Mouse (Mus musculus) forebrain, embryonic 14.5 days (tissue): Measurements from ENCODE around the gene Nr2c1. TPM values are rescaled to one million over a fixed set of nuclear protein-coding genes. Genes with fewer than 3 reads are reported as not detected.

ENCODE experiments used
- ATAC-seq: fragments of 200-750 bp; cut with Nextera tagmentation; 2 replicates; pipeline ENCODE4 v1.8.0; 2017; ENCODE audit warnings: mild to moderate bottlenecking, moderate library complexity
- DNase-seq: peaks from one replicate; pipeline ENCODE4 v3.0.0-alpha.2; 2015; ENCODE audit warnings: low spot score
- H3K27ac ChIP-seq: fragments of 300-500 bp; sonication (generic); 2 replicates; pipeline ENCODE4 v1.5.1; 2014; ENCODE audit warnings: low read depth, mild to moderate bottlenecking, control low read depth, low read length, moderate library complexity
- H3K27me3 ChIP-seq: fragments of 300-500 bp; sonication (generic); replicated peaks from 2 replicates; pipeline ENCODE4 v1.6.1; 2014; ENCODE audit warnings: low read length, control low read depth, mixed read lengths; ENCODE audit not compliant: control insufficient read depth, insufficient read depth
- H3K36me3 ChIP-seq: fragments of 300-500 bp; sonication (generic); 2 replicates; pipeline ENCODE4 v1.6.1; 2014; ENCODE audit warnings: low read length, control low read depth; ENCODE audit not compliant: control insufficient read depth, insufficient read depth
- H3K4me1 ChIP-seq: fragments of 300-500 bp; sonication (generic); 2 replicates; pipeline ENCODE4 v1.6.1; 2014; ENCODE audit warnings: antibody characterized with exemption, low read length, control low read depth; ENCODE audit not compliant: control insufficient read depth, insufficient read depth
- H3K4me2 ChIP-seq: fragments of 300-500 bp; sonication (generic); 2 replicates; pipeline ENCODE4 v1.6.1; 2014; ENCODE audit warnings: mild to moderate bottlenecking, control low read depth, low read length
- H3K4me3 ChIP-seq: fragments of 300-500 bp; sonication (generic); 2 replicates; pipeline ENCODE4 v1.5.1; 2014; ENCODE audit warnings: low read depth, low read length, control low read depth
- H3K9ac ChIP-seq: fragments of 300-500 bp; sonication (generic); 2 replicates; pipeline ENCODE4 v1.6.1; 2014; ENCODE audit warnings: mild to moderate bottlenecking, low read length, control low read depth, moderate library complexity
- H3K9me3 ChIP-seq: fragments of 300-500 bp; sonication (generic); replicated peaks from 2 replicates; pipeline ENCODE4 v1.6.1; 2016; ENCODE audit warnings: low read length, control low read depth, mixed read lengths; ENCODE audit not compliant: control insufficient read depth
- WGBS: fragments of 180-500 bp; shearing (Covaris S2); extraction: QIAGEN DNeasy Blood & Tissue Kit; methylation state at CpG from one replicate; pipeline ENCODE4 v1.1.7; 2014; 5-methylcytosine and 5-hydroxymethylcytosine counted together
- polyA plus RNA-seq: library from polyadenylated mRNA; unstranded; fragments of >200 nt; fragmentation: Nextera tagmentation; extraction: Ambion mirVana; gene quantifications from 2 replicates; pipeline ENCODE4 v1.2.1, GENCODE M21; 2014

Nr2c1 gene
- polyA plus RNA-seq, 1 experiment from 2014 or later = 7.6 TPM

DNA sequence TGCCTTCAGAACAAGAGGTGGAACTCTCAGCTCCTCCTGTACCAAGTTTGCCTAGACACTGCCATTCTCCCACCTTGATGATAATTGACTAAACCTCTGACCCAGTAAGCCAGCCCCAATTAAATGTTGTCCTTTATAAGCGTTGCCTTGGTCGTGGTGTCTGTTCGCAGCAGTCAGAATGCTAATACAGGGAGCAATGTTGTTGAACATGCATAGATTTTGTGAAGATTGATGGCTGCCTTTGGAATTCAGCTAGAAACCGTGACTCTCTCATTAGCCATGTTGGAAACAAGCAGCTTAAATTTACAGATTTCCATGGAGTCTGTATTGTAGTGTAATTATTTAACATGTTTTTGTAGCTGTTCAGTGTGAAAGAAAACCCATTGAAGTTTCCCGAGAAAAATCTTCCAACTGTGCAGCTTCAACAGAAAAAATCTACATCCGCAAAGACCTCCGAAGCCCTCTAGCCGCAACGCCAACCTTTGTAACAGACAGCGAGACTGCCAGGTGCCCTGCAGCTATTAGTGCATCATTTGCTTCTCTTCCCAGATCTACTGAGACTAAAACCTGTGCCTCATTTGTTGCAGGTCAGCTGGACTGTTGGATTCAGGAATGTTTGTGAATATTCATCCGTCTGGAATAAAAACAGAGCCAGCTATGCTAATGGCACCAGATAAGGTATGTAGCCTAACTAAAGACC is 19.4 kb downstream of the Nr2c1 start:
- no peak overlapping the region for H3K9ac ChIP-seq
- no peak overlapping the region for H3K27ac ChIP-seq
- H3K27me3 ChIP-seq = no peaks in the 10 kb centered on the region
- no peaks in the 10 kb centered on the region for H3K9me3 ChIP-seq
- DNase-seq = no peak
- no peak for ATAC-seq
- no peak overlapping the region for H3K4me2 ChIP-seq
- WGBS = 51% methylated on average over 11 of the region's 11 CpGs
- H3K36me3 ChIP-seq = peaks cover 64% of the 10 kb centered on the region
- H3K4me1 ChIP-seq = 0 out of 2 replicates have a peak, but pooled peaks cover under 1% of the 10 kb centered on the region
- no peak overlapping the region for H3K4me3 ChIP-seq

DNA sequence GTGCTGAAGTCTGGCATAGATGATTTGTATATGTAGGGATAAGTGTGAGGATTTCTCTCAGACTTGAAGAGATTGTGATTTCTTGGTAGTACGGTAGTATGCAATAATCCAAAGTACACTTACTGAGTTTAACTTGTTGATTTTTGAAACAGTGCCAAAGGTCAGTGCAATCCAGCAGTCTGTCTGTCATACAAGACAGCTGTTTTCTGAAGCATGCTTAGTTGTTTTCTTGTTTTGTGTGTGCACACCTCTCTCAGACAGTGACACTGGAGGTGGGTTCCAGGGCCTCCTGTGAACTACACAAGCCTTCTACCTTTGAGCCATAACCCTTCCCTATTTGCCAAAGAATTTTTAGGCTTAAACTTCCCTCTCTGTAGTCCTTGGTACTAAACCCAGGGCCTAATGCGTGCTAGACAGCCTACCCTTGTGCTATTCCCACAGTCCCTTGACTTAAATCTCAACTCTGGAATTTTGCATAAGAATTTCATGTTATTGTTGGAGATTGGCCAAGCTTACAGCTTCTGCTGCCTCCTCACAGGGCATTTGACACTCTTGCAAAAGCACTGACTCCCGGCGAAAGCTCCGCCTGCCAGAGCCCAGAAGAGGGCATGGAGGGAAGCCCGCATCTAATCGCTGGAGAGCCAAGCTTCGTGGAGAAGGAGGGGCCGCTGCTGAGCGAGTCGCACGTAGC is 23.8 kb downstream of the Nr2c1 start:
- H3K9me3 ChIP-seq = no peaks in the 10 kb centered on the region
- WGBS = 44% methylated on average over 12 of the region's 12 CpGs
- H3K4me2 ChIP-seq = peak overlapping the region; percentile 12; the same call in 1 of the 2 replicates
- H3K36me3 ChIP-seq = peaks cover 69% of the 10 kb centered on the region
- peaks cover 9% of the 10 kb centered on the region; the same call in 1 of the 2 replicates for H3K4me1 ChIP-seq
- H3K9ac ChIP-seq = no peak overlapping the region
- H3K27ac ChIP-seq = no peak overlapping the region
- H3K4me3 ChIP-seq = no peak overlapping the region
- peak; percentile 31 for DNase-seq
- no peaks in the 10 kb centered on the region for H3K27me3 ChIP-seq
- no peak for ATAC-seq

DNA sequence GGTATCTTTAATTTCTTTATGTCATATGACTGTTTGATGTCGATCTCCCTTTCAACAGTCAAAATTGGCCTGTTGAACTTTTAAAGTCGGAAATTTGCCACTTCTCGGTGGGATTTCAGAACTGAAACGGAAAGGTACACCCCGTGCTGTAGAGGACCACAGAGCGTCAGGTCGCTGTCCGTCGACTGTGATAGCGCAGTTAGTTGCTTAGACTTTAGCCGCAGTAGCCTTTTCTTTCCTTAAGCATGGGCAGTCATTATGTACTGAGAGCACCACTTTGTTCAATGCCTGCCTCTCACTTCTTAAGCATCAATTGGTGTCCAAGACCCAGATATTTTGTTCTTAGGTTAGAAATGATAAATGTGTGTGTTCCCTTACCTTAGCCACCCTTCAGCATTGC is 24.3 kb downstream of the Nr2c1 start:
- peaks cover 9% of the 10 kb centered on the region; the same call in 1 of the 2 replicates for H3K4me1 ChIP-seq
- no peak overlapping the region for H3K9ac ChIP-seq
- WGBS = 39% methylated on average over 11 of the region's 11 CpGs
- H3K36me3 ChIP-seq = peaks cover 65% of the 10 kb centered on the region
- ATAC-seq (no peak), DNase-seq (no peak)
- no peaks in the 10 kb centered on the region for H3K9me3 ChIP-seq
- H3K4me3 ChIP-seq = no peak overlapping the region
- H3K27ac ChIP-seq = no peak overlapping the region
- peak overlapping the region; percentile 12; the same call in 1 of the 2 replicates for H3K4me2 ChIP-seq
- no peaks in the 10 kb centered on the region for H3K27me3 ChIP-seq

DNA sequence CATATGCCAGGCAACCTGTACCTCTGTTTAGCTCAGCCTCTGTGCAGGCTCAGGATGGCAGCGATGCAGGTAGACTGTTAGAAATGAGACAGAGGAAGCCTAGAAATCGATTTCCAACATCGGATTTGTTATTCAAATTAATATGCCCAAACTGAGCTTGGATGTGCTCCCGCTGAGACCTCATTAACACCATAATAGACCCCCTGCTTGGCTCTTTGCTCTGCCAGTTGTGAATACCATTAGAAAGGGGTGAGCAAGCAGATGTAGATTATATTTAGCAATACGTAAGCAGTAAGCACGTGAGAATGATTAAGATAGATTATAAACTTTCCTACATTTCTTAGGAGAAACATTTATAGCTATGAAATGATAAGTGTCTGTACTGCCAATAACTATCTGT is 24.9 kb downstream of the Nr2c1 start:
- Histone ChIP-seq H3K4me3 (no peak overlapping the region), H3K27me3 (no peaks in the 10 kb centered on the region), H3K27ac (no peak overlapping the region), H3K4me2 (0 out of 2 replicates have a peak overlapping the region, but pooled peaks have one; percentile 16), H3K9ac (no peak overlapping the region), H3K9me3 (no peaks in the 10 kb centered on the region), H3K36me3 (peaks cover 60% of the 10 kb centered on the region), H3K4me1 (peaks cover 9% of the 10 kb centered on the region; the same call in 1 of the 2 replicates)
- WGBS = 9% methylated on average over 6 of the region's 6 CpGs
- ATAC-seq (no peak), DNase-seq (peak; percentile 59)

DNA sequence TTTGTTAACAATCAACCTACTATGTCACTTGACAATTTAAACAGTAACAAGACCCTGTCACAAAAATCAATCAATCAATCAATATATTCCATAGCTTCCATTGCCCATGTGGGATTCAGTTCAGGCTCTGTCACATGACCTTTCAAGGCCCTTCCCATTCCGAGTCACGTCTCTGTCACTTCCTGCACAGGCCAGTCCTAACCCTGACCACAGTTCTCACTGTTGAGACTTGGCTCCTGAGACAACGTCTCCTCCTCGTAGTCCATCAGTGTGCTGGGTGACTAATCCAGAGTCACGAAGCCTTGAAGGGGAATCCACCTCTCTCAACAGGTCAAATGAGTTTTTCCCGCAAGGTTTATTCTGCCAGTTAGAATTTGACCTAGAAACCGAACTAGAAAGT is 26.8 kb downstream of the Nr2c1 start:
- peaks cover 9% of the 10 kb centered on the region; the same call in 1 of the 2 replicates for H3K4me1 ChIP-seq
- 93% methylated on average over 7 of the region's 7 CpGs for WGBS
- H3K4me2 ChIP-seq = no peak overlapping the region
- DNase-seq (no peak), ATAC-seq (no peak)
- no peak overlapping the region for H3K4me3 ChIP-seq
- H3K9ac ChIP-seq = no peak overlapping the region
- H3K9me3 ChIP-seq = no peaks in the 10 kb centered on the region
- peaks cover 45% of the 10 kb centered on the region for H3K36me3 ChIP-seq
- no peaks in the 10 kb centered on the region for H3K27me3 ChIP-seq
- no peak overlapping the region for H3K27ac ChIP-seq

DNA sequence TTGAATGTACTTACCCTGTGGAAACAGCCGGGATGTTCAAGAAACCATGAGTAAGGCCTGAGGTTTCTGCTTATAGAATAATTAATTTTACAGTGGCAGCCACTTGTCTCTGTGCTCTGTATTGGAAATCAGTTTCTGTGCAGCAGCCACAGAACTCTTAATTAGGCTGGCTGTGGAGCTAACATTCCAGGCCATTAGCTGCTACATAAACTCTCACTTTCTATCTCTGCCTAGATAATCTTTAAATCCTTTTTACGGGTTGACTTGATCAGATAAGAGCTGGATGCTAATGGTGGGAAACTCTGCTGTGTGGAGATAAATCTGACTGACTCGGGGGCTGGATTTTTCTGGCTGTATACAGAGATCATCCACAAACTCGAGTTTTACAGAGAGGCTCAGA is 35.4 kb downstream of the Nr2c1 start:
- H3K27ac ChIP-seq = no peak overlapping the region
- H3K4me3 ChIP-seq = no peak overlapping the region
- no peak for ATAC-seq
- no peak overlapping the region for H3K4me2 ChIP-seq
- H3K9me3 ChIP-seq = no peaks in the 10 kb centered on the region
- no peak for DNase-seq
- 36% methylated on average over 4 of the region's 4 CpGs for WGBS
- no peak overlapping the region for H3K9ac ChIP-seq
- H3K36me3 ChIP-seq = peaks cover 34% of the 10 kb centered on the region
- H3K4me1 ChIP-seq = no peaks in the 10 kb centered on the region
- no peaks in the 10 kb centered on the region for H3K27me3 ChIP-seq

DNA sequence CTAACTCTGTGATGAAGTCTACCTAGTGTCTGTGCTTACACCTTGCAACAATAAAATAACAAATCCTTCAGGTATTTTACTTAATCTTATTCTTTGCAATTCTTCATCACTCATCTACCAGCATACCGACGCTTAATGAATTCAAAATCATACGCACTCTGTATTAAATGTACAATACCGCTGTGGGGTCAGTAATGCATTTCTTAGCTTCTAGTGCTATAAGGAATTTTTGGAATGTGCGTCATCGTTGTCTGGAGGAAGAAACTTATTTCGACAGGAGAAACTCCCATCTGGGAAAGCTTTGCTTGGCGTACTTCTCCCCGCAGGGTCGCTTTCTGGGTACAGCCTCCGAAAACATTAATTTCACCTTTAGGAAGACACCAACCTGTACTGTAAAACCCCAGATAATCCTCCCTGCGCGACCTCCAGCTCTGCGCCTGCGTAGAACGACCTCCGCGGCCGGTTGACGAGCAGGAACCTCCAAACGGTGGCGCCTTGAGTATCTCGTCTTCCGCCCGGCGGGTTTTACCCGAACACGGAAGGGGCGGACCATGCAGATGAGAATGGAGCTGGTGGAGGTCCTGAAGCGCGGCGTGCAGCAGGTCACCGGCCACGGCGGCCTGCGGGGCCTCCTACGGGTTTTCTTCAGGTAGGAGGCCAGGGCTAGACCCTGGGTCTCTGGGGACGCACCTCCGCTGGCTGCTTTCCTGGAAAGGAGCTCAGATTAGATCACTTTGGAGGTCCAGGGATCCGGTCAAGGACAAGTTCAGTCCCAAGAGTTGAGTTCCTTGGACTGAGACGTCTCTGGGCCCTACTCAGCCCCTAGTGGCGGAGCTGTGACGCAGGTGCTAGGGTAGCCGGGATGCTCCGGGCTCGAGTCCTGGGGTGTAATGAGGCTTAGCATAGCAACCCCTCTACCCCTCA is 50.9 kb downstream of the Nr2c1 start, which contains the start of gene Ndufa12:
Gene Ndufa12 (plus strand): TSS at position 239 of the 924 bp plus-strand sequence.
- Histone ChIP-seq H3K4me3 (peak within 1 kb of the TSS; percentile 71), H3K9me3 (no peaks in the 10 kb centered on the region), H3K4me1 (peaks cover 5% of the 10 kb centered on the region), H3K4me2 (peak within 1 kb of the TSS; percentile 76), H3K9ac (peak within 1 kb of the TSS; percentile 82), H3K27me3 (no peaks in the 10 kb centered on the region), H3K27ac (no peak within 1 kb of the TSS), H3K36me3 (peaks cover 38% of the 10 kb centered on the region)
- WGBS = under 1% methylated on average over 46 of the region's 46 CpGs
- ATAC-seq (peak; percentile 97), DNase-seq (peak; percentile 95)

DNA sequence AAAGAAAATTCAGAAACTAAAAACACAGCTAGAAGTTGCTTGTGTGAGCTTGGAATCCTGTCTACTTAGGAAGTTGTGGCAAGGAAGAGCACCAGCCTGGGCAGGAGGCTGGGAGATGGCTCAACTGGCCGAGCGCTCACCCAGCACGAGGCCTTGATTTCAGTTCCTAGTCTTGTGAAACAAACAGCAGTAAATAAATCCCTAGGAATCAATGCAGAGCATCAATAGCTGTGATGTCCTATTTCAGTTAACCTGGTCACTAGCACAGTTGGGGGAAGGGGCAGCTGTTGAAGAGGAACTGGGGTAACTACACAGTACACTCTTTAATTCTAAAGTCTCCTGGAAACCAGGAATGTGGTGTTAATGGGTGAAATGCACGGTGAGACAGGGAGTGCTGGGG is 57.1 kb downstream of the Nr2c1 start:
- peaks cover 68% of the 10 kb centered on the region for H3K36me3 ChIP-seq
- no peak overlapping the region for H3K9ac ChIP-seq
- H3K27me3 ChIP-seq = no peaks in the 10 kb centered on the region
- no peaks in the 10 kb centered on the region for H3K4me1 ChIP-seq
- H3K4me3 ChIP-seq = no peak overlapping the region
- DNase-seq = no peak
- H3K9me3 ChIP-seq = no peaks in the 10 kb centered on the region
- ATAC-seq = no peak
- H3K4me2 ChIP-seq = no peak overlapping the region
- no peak overlapping the region for H3K27ac ChIP-seq
- WGBS = 95% methylated on average over 4 of the region's 4 CpGs
